Mouse (Mus musculus): Measurements from ENCODE around the gene Arl16.

DNA sequence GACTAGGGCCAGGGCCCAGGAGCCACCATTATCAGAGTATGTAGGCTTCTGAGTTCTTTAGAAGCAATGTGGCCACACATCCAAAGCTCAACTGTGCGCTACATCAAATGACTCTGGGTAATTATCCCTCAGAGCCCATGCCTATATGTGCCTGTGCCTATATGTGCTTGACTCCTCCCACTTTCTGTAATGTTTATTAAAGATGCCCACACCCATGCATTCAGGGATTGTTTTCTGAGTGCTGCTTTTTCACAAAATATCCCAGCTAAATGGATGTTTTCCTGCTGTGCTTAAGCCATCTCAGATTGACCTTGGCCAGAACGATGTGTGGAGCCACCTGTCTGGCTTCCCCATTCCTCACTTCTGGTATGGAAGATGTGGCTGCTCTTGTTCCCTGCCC, 3.9 kb downstream of the Arl16 start:
- TF ChIP-seq POLR2A (IDR thresholded peaks at IDR 0.05; ENCODE audit: low read depth, low read length) (no peak), CTCF (conservative IDR thresholded peaks at IDR 0.05; ENCODE audit: insufficient read depth, insufficient read length, low read depth, low read length) (no peak)
